Mouse (Mus musculus): ENCODE results near the gene Flt1. TPM values are rescaled to one million over a fixed set of nuclear protein-coding genes. Genes with fewer than 3 reads are reported as not detected.
A peak's percentile ranks its signal among the peaks of the same experiment; 100 is the strongest.

Gene Flt1
- polyA plus RNA-seq, 1 experiment from 2014 or later: 14.0 TPM

DNA sequence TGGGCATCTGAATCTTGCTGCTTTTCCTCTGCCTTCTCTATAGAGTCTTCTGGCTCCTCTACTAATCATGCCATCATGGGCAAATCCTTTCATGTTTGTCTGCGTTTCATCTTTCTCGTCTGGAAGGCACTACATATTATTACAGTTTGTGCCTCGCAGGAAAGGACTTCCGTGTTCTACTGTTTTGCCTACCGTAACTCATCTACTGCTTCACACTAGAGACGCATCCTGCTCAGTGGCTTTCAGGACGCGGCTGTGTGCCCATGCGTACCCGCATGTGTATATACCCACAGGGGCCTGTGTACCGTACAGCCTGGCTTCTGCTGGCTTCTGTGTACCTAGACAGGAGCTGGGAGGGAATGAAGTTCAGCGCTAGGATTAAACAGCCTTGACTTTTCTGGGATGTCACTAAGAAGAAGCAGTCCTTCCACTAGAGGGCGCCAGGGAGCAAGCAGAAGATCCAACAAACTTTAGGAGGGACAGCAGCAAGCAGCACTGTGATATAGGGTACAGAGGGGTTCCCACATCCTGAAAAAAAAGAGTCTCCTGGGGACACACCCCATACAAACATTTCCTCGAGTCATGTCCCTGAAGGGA, 142.0 kb downstream of the Flt1 start:
- H3K4me2 ChIP-seq (ENCODE audit: low read length): no peak overlapping the region; the same call in 1 of the 2 replicates
- no peaks in the 10 kb centered on the region for H3K27me3 ChIP-seq (ENCODE audit: control insufficient read depth, insufficient read depth, low read depth, low read length)
- no peak overlapping the region for H3K4me3 ChIP-seq (ENCODE audit: low read depth, low read length)
- no peaks in the 10 kb centered on the region for H3K9me3 ChIP-seq (replicated peaks; ENCODE audit: control insufficient read depth, low read length, poor library complexity, severe bottlenecking)
- no peak overlapping the region for H3K27ac ChIP-seq (ENCODE audit: low read length)
- H3K4me1 ChIP-seq (ENCODE audit: control insufficient read depth, insufficient read depth, low read length): no peaks in the 10 kb centered on the region
- 42% methylated on average over 14 of the region's 14 CpGs for WGBS
- no peaks in the 10 kb centered on the region for H3K36me3 ChIP-seq (ENCODE audit: control insufficient read depth, insufficient read depth, low read length)
- ATAC-seq: peak; percentile 25; the same call in 1 of the 2 replicates
- no peak overlapping the region for H3K9ac ChIP-seq (ENCODE audit: low read depth, low read length)

DNA sequence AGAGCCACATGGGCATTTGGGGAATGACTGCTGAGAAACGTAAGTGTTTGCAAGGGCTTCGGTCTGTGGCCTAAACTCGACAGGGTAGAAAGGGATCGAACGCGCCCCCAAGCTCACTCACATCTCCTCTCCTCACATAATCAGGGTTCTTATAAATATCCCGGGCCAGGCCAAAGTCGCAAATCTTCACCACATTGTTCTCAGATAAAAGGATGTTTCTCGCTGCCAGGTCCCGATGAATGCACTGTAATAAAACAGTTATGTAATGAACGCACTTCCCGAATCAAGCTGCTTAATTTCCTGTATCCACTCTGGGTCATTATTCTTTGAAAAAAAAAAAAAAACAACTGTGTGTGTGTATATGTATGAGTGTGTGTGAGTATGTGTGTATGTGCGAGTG, 145.6 kb downstream of the Flt1 start:
- 90% methylated on average over 13 of the region's 13 CpGs for WGBS
- ATAC-seq: no peak

DNA sequence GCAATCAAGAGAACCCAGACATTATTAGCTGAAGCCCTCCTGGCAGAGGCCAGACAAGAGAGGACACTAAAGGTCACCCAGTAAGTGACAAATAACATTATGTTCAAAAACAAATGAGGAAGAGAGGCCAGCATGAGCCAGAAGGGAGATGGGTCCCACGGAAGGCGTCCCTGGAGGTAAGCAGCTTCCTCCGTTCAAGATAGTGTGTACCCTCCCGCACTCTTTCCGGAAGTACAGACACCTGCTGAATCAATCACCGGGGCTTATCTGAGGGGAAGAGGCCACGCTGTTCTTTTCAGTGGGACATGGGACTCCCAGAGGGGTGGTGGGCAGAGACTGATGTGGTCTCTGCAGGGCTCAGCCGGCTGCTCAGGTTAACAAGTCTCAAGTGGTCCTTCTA, 146.1 kb downstream of the Flt1 start:
- Histone ChIP-seq H3K27me3 (ENCODE audit: control insufficient read depth, insufficient read depth, low read depth, low read length) (no peaks in the 10 kb centered on the region), H3K9ac (ENCODE audit: low read depth, low read length) (no peak overlapping the region), H3K4me3 (ENCODE audit: low read depth, low read length) (no peak overlapping the region), H3K4me1 (ENCODE audit: control insufficient read depth, insufficient read depth, low read length) (no peaks in the 10 kb centered on the region), H3K9me3 (replicated peaks; ENCODE audit: control insufficient read depth, low read length, poor library complexity, severe bottlenecking) (no peaks in the 10 kb centered on the region), H3K4me2 (ENCODE audit: low read length) (no peak overlapping the region), H3K27ac (ENCODE audit: low read length) (no peak overlapping the region), H3K36me3 (ENCODE audit: control insufficient read depth, insufficient read depth, low read length) (no peaks in the 10 kb centered on the region)
- no peak for ATAC-seq
- 88% methylated on average over 8 of the region's 8 CpGs for WGBS

More for the DNA sequence above, 145.6 kb downstream of the Flt1 start:
- Histone ChIP-seq H3K4me3 (ENCODE audit: low read depth, low read length) (no peak overlapping the region), H3K27ac (ENCODE audit: low read length) (no peak overlapping the region), H3K9me3 (replicated peaks; ENCODE audit: control insufficient read depth, low read length, poor library complexity, severe bottlenecking) (no peaks in the 10 kb centered on the region), H3K4me1 (ENCODE audit: control insufficient read depth, insufficient read depth, low read length) (no peaks in the 10 kb centered on the region), H3K4me2 (ENCODE audit: low read length) (no peak overlapping the region), H3K9ac (ENCODE audit: low read depth, low read length) (no peak overlapping the region), H3K36me3 (ENCODE audit: control insufficient read depth, insufficient read depth, low read length) (no peaks in the 10 kb centered on the region), H3K27me3 (ENCODE audit: control insufficient read depth, insufficient read depth, low read depth, low read length) (no peaks in the 10 kb centered on the region)

DNA sequence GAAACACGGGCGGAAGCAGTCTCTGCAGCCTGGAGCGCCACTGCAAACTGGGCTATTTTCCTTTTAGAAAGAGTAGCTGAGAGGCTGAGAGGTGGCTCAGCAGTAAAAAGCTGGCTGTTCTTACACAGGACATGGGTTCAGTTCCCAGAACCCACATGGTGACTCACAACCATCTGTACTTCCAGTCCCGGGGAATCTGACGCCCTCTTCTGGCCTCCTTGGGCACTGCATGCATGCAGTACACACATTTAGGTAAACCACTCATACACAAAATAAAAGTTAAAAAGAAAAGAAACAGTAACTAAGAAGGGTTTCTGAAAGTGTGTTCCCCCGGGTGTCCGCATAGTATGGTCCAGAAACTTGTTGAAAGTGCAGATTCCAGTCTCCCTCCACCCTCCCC, 146.7 kb downstream of the Flt1 start:
- H3K27ac ChIP-seq (ENCODE audit: low read length): no peak overlapping the region
- 95% methylated on average over 7 of the region's 7 CpGs for WGBS
- no peaks in the 10 kb centered on the region for H3K36me3 ChIP-seq (ENCODE audit: control insufficient read depth, insufficient read depth, low read length)
- H3K4me1 ChIP-seq (ENCODE audit: control insufficient read depth, insufficient read depth, low read length): no peaks in the 10 kb centered on the region
- no peaks in the 10 kb centered on the region for H3K27me3 ChIP-seq (ENCODE audit: control insufficient read depth, insufficient read depth, low read depth, low read length)
- H3K4me2 ChIP-seq (ENCODE audit: low read length): no peak overlapping the region
- H3K9ac ChIP-seq (ENCODE audit: low read depth, low read length): no peak overlapping the region
- H3K4me3 ChIP-seq (ENCODE audit: low read depth, low read length): no peak overlapping the region
- ATAC-seq: no peak
- no peaks in the 10 kb centered on the region for H3K9me3 ChIP-seq (replicated peaks; ENCODE audit: control insufficient read depth, low read length, poor library complexity, severe bottlenecking)

DNA sequence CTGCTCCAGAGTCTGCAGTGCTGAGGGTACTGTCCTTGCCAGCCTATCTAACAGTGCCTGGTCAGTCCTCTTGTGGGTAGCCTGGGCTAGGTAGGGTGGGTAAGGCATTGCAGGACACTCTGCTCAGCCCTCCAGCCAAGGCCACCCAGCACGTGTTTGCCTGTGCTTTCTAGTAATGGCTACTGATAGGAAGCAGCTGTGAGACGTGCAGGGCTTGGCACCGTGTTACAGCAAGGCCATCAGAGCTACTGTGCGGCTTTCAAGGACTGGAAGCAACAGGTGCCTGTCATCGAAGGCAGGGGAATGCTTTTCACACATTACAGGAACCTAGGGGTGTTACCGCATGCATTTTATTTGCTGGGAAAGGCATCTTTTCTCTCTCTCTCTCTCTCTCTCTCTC, 148.8 kb downstream of the Flt1 start:
- Histone ChIP-seq H3K4me1 (ENCODE audit: control insufficient read depth, insufficient read depth, low read length) (no peaks in the 10 kb centered on the region), H3K4me2 (ENCODE audit: low read length) (no peak overlapping the region), H3K27me3 (ENCODE audit: control insufficient read depth, insufficient read depth, low read depth, low read length) (no peaks in the 10 kb centered on the region), H3K9me3 (replicated peaks; ENCODE audit: control insufficient read depth, low read length, poor library complexity, severe bottlenecking) (no peaks in the 10 kb centered on the region), H3K4me3 (ENCODE audit: low read depth, low read length) (no peak overlapping the region), H3K9ac (ENCODE audit: low read depth, low read length) (no peak overlapping the region), H3K27ac (ENCODE audit: low read length) (no peak overlapping the region), H3K36me3 (ENCODE audit: control insufficient read depth, insufficient read depth, low read length) (no peaks in the 10 kb centered on the region)
- WGBS: 86% methylated on average over 6 of the region's 6 CpGs
- ATAC-seq: no peak

DNA sequence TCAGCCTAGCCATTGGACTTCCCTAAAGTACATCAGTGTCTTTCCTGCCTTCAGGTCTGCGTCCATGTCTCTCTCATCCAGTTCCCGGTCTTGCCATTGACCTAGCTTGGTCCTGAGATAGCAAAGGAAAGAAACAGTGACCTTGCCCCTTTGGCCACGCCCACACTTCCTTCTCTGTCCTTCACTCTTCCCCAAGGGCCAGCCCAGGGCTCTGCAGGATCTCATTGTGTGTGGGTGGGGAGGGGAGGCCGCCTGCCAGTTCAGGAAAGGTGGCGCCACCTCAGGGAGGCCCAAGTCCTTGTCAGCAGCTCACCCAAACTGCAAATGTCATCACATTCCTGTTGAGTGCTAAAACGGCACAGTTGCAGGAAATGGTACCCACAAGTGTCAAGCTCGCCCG, 151.3 kb downstream of the Flt1 start:
- Histone ChIP-seq H3K4me3 (ENCODE audit: low read depth, low read length) (no peak overlapping the region), H3K27ac (ENCODE audit: low read length) (no peak overlapping the region), H3K9ac (ENCODE audit: low read depth, low read length) (no peak overlapping the region), H3K4me2 (ENCODE audit: low read length) (no peak overlapping the region), H3K36me3 (ENCODE audit: control insufficient read depth, insufficient read depth, low read length) (no peaks in the 10 kb centered on the region), H3K27me3 (ENCODE audit: control insufficient read depth, insufficient read depth, low read depth, low read length) (no peaks in the 10 kb centered on the region), H3K9me3 (replicated peaks; ENCODE audit: control insufficient read depth, low read length, poor library complexity, severe bottlenecking) (no peaks in the 10 kb centered on the region), H3K4me1 (ENCODE audit: control insufficient read depth, insufficient read depth, low read length) (no peaks in the 10 kb centered on the region)
- WGBS: 71% methylated on average over 8 of the region's 8 CpGs
- ATAC-seq: no peak

DNA sequence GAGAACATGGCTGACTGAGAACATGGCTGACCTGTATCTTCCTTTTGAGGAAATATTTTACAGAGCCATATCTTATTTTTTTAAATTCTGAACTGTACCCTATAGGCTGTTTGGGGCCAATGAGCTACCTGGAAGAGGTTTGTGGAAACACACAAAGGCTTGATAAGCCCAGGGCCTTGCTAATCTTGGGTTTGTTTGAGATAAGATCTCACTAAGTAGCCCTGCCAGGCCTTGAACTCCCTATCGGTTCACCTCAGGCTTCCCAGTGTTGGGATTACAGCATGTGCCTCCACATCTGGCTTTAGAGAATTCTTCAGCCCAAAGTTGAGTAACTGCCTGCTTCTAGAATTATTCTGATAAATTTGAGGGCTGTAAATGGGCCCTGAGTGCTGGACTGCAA, 152.3 kb downstream of the Flt1 start:
- no peak overlapping the region for H3K4me2 ChIP-seq (ENCODE audit: low read length)
- WGBS: 81% methylated on average over 1 of the region's 1 CpGs

DNA sequence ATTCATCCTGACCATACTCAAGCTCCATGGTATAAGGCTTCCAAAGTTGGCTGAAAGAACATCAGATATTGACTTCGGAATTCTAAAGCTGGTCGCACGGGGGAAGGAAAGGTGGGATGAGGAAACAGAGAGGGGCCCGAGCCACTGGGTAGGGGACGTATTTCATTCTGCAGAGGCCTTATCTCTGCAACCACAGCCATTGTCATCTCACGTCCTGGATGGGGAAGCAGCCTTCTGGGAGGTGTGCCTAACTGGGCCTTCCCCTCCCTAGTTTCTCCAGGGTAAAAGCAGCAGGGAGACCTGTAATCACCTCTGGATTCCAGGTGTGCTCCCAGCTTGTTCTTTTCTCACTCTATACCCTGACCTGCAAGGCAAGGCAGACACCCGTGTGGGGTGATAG, 153.1 kb downstream of the Flt1 start:
- Histone ChIP-seq H3K4me3 (ENCODE audit: low read depth, low read length) (no peak overlapping the region), H3K27ac (ENCODE audit: low read length) (no peak overlapping the region), H3K9me3 (replicated peaks; ENCODE audit: control insufficient read depth, low read length, poor library complexity, severe bottlenecking) (no peaks in the 10 kb centered on the region), H3K9ac (ENCODE audit: low read depth, low read length) (no peak overlapping the region), H3K4me1 (ENCODE audit: control insufficient read depth, insufficient read depth, low read length) (no peaks in the 10 kb centered on the region), H3K27me3 (ENCODE audit: control insufficient read depth, insufficient read depth, low read depth, low read length) (no peaks in the 10 kb centered on the region), H3K36me3 (ENCODE audit: control insufficient read depth, insufficient read depth, low read length) (no peaks in the 10 kb centered on the region), H3K4me2 (ENCODE audit: low read length) (no peak overlapping the region)
- 92% methylated on average over 7 of the region's 7 CpGs for WGBS
- no peak for ATAC-seq

More for the DNA sequence above, 152.3 kb downstream of the Flt1 start:
- no peaks in the 10 kb centered on the region for H3K4me1 ChIP-seq (ENCODE audit: control insufficient read depth, insufficient read depth, low read length)
- H3K36me3 ChIP-seq (ENCODE audit: control insufficient read depth, insufficient read depth, low read length): no peaks in the 10 kb centered on the region
- no peaks in the 10 kb centered on the region for H3K27me3 ChIP-seq (ENCODE audit: control insufficient read depth, insufficient read depth, low read depth, low read length)
- no peak for ATAC-seq
- no peak overlapping the region for H3K4me3 ChIP-seq (ENCODE audit: low read depth, low read length)
- H3K9ac ChIP-seq (ENCODE audit: low read depth, low read length): no peak overlapping the region
- no peak overlapping the region for H3K27ac ChIP-seq (ENCODE audit: low read length)
- no peaks in the 10 kb centered on the region for H3K9me3 ChIP-seq (replicated peaks; ENCODE audit: control insufficient read depth, low read length, poor library complexity, severe bottlenecking)

DNA sequence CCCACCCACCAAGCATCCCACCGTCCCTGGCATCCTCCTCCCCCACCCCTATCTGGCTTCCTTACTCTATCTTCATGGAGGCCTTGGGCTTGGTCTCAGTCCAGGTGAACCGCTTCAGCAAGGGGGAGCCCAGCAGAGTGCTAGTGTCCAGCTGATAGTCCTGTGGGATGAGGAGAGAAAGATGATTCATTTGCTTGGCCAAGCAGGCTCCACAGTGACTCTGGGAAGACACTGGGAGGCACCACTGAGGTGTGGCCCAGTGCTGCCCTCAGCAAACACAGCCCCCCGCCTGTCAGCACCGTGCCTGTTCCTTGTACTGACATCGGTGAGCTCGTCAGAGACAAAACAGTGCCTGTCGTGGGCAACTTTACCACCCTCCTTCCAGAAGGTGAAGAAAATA, 159.5 kb downstream of the Flt1 start:
- Histone ChIP-seq H3K27me3 (ENCODE audit: control insufficient read depth, insufficient read depth, low read depth, low read length) (no peaks in the 10 kb centered on the region), H3K27ac (ENCODE audit: low read length) (no peak overlapping the region), H3K9me3 (replicated peaks; ENCODE audit: control insufficient read depth, low read length, poor library complexity, severe bottlenecking) (no peaks in the 10 kb centered on the region), H3K4me3 (ENCODE audit: low read depth, low read length) (no peak overlapping the region), H3K4me2 (ENCODE audit: low read length) (no peak overlapping the region), H3K4me1 (ENCODE audit: control insufficient read depth, insufficient read depth, low read length) (peaks cover 4% of the 10 kb centered on the region), H3K9ac (ENCODE audit: low read depth, low read length) (no peak overlapping the region), H3K36me3 (ENCODE audit: control insufficient read depth, insufficient read depth, low read length) (no peaks in the 10 kb centered on the region)
- WGBS: 67% methylated on average over 7 of the region's 7 CpGs
- ATAC-seq: no peak

Measured in midbrain, embryonic 16.5 days (tissue).